Mouse (Mus musculus) thymus, postnatal 36 days (tissue): Measurements from ENCODE around the gene Zfp955a.
"Not testable (repeated sequence)": the region's sequence is repeated elsewhere in the genome, so short reads cannot be mapped to it uniquely, and the experiment has no call there.

ENCODE experiments used
- DNase-seq, 2 experiments: peaks; one replicate each; pipeline ENCODE4 v3.0.0; 2022; ENCODE audit warnings: mixed read lengths in 2 of 2

The Zfp955a gene

DNA sequence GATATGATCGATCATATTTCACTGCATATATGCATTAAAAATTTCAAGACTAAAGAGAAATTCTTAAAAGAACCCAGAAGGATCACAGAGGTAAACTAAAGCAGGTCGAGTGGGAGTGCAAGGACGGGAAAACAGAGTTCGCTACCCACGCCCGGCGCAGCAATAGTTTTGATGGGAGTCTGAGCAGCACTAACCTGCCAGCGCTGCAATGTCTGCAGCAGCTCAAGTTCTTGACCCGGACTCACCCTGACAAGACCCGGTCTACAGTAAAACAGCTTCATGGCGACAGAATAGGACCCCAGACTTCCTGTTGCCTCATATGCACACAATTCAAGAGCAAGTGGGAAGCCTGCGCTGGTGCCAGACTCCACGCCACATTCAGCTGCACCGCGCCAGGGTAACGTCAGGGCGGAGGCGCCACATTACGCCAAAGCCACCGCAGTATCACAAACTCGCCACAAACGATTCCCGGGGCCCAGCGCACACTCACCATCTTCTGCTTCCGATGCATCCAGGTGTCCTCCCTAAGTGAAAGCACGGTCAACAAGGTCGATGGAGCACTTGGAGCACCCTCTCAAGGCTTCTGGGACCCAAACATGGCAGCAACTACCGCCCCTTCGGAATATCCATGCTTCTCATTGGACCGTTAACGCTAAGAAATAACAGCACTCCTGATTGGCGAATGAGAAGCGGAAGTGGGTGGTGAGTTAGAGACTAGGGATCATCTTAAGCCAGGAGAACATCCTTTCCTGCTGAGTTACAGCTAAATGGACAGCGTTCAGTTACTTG lies at the start of gene Zfp955a:
Gene Zfp955a (minus strand): TSS at position 616 of the 789 bp plus-strand sequence.
- not testable (repeated sequence) for DNase-seq

DNA sequence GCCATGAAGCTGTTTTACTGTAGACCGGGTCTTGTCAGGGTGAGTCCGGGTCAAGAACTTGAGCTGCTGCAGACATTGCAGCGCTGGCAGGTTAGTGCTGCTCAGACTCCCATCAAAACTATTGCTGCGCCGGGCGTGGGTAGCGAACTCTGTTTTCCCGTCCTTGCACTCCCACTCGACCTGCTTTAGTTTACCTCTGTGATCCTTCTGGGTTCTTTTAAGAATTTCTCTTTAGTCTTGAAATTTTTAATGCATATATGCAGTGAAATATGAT lies 34.9 kb upstream of the Zfp955a start:
- DNase-seq = not testable (repeated sequence)

DNA sequence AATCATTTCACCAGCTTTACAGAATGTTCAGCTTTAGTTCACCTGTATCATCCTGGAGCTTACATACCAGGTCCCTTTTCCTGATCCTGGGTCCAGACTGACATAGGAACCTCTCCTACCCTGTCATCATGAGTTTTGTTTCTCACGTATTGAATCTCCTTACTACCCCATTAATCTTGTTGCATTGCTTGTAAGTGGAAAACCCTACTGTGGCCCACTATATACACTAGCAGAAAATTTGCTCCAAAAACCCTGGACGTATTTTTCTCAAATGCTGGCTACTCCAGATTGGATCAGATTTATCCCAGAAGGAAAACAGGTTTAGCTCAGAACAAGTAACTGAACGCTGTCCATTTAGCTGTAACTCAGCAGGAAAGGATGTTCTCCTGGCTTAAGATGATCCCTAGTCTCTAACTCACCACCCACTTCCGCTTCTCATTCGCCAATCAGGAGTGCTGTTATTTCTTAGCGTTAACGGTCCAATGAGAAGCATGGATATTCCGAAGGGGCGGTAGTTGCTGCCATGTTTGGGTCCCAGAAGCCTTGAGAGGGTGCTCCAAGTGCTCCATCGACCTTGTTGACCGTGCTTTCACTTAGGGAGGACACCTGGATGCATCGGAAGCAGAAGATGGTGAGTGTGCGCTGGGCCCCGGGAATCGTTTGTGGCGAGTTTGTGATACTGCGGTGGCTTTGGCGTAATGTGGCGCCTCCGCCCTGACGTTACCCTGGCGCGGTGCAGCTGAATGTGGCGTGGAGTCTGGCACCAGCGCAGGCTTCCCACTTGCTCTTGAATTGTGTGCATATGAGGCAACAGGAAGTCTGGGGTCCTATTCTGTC lies 34.3 kb upstream of the Zfp955a start, which contains the start of gene Zfp955b:
Gene Zfp955b (plus strand): TSS at position 506 of the 837 bp plus-strand sequence.
- DNase-seq = not testable (repeated sequence)

DNA sequence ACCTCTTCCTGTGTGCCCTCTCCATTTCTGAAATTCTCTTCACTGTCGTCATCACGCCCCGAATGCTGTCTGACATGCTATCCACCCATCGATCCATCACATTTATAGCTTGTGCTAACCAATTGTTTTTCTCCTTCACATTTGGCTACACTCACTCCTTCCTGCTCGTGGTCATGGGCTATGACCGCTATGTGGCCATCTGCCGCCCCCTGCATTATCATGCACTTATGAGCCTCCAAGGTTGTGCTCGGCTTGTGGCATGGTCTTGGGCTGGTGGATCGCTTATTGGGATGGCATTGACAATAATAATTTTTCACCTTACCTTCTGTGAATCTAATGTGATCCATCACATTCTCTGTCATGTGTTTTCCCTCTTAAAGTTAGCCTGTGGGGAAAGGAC lies 14.0 kb upstream of the Zfp955a start:
- DNase-seq = no peak

GRCm38 (mm10) chr17:33264376-33264775 lies 9.4 kb upstream of the Zfp955a start, which contains the start of gene Olfr63:
Gene Olfr63, plus strand, starts transcription at chr17:33264676.
- no peak for DNase-seq

- DNase-seq = not testable (repeated sequence)
Measured at GRCm38 (mm10) chr17:33255319-33255657, 343 bp upstream of the Zfp955a start.

GRCm38 (mm10) chr17:33236646-33237045 lies 18.3 kb downstream of the Zfp955a start:
- DNase-seq = not testable (repeated sequence)

DNA sequence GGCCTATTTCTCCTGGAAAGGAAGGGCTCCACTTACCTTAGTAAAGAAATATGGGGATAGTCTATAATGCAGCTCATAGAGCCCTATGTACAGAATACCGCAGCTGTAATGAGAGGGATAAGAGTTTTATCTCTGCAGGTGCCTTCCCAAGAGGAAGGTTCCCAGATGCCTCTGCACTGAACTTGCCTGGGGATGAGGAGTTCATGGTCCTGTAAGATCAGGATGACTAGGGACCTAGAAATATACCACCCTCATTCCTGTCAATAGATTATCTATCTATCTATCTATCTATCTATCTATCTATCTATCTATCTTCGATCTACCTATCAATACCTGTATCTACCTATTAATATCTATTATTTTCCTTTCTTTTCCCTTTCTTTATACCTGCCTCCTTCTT lies 33.4 kb downstream of the Zfp955a start, which contains the start of gene Olfr1564:
Gene Olfr1564 (minus strand): TSS at position 101 of the 400 bp plus-strand sequence.
- DNase-seq = no peak

- DNase-seq = not testable (repeated sequence)
Measured at GRCm38 (mm10) chr17:33191002-33191401, 63.9 kb downstream of the Zfp955a start, which contains the start of gene Olfr239. Gene Olfr239, plus strand, starts transcription at chr17:33191302.
